Mouse (Mus musculus) kidney, embryonic 16.5 days (tissue): ENCODE data around the gene Ofcc1. TPM values are rescaled to one million over a fixed set of nuclear protein-coding genes. Genes with fewer than 3 reads are reported as not detected.

Source experiments
- ATAC-seq: fragments of 200-750 bp; cut with Nextera tagmentation; 2 replicates; pipeline ENCODE4 v1.8.0; 2017; ENCODE audit warnings: moderate TSS enrichment; ENCODE audit not compliant: low FRiP score, low TSS enrichment
- H3K27ac ChIP-seq: fragments of 300-500 bp; sonication (generic); 2 replicates; pipeline ENCODE4 v1.5.1; 2014; ENCODE audit warnings: low read length
- H3K27me3 ChIP-seq: fragments of 300-500 bp; sonication (generic); 2 replicates; pipeline ENCODE4 v1.6.1; 2014; ENCODE audit warnings: low read length, control low read depth, mixed read lengths; ENCODE audit not compliant: insufficient read depth
- H3K36me3 ChIP-seq: fragments of 300-500 bp; sonication (generic); 2 replicates; pipeline ENCODE4 v1.6.1; 2014; ENCODE audit warnings: low read length, control low read depth, mixed read lengths; ENCODE audit not compliant: insufficient read depth
- H3K4me1 ChIP-seq: fragments of 300-500 bp; sonication (generic); 2 replicates; pipeline ENCODE4 v1.6.1; 2014; ENCODE audit warnings: low read length, control low read depth, mixed read lengths; ENCODE audit not compliant: insufficient read depth
- H3K4me2 ChIP-seq: fragments of 300-500 bp; sonication (generic); replicated peaks from 2 replicates; pipeline ENCODE4 v1.6.1; 2014; ENCODE audit warnings: low read depth, low read length
- H3K4me3 ChIP-seq: fragments of 300-500 bp; sonication (generic); 2 replicates; pipeline ENCODE4 v1.5.1; 2014; ENCODE audit warnings: mild to moderate bottlenecking, low read length
- H3K9ac ChIP-seq: fragments of 300-500 bp; sonication (generic); replicated peaks from 2 replicates; pipeline ENCODE4 v1.6.1; 2014; ENCODE audit warnings: low read length
- H3K9me3 ChIP-seq: fragments of 300-500 bp; sonication (generic); 2 replicates; pipeline ENCODE4 v1.6.1; 2016; ENCODE audit warnings: low read length, control low read depth
- WGBS: fragments of 180-500 bp; shearing (Covaris S2); extraction: QIAGEN DNeasy Blood & Tissue Kit; methylation state at CpG from one replicate; pipeline ENCODE4 v1.1.7; 2014; 5-methylcytosine and 5-hydroxymethylcytosine counted together
- polyA plus RNA-seq: library from polyadenylated mRNA; unstranded; fragments of >200 nt; fragmentation: Nextera tagmentation; extraction: Ambion mirVana; gene quantifications from 2 replicates; pipeline ENCODE4 v1.2.1, GENCODE M21; 2015

Gene Ofcc1
- polyA plus RNA-seq, 1 experiment from 2014 or later: not detected

- H3K9ac ChIP-seq: no peak overlapping the region
- H3K4me3 ChIP-seq: no peak overlapping the region
- H3K4me1 ChIP-seq: no peaks in the 10 kb centered on the region
- 80% methylated on average over 17 of the region's 17 CpGs for WGBS
- H3K27me3 ChIP-seq: no peaks in the 10 kb centered on the region
- no peak overlapping the region for H3K4me2 ChIP-seq
- H3K36me3 ChIP-seq: no peaks in the 10 kb centered on the region
- no peak for ATAC-seq
- H3K9me3 ChIP-seq: no peaks in the 10 kb centered on the region
- no peak overlapping the region for H3K27ac ChIP-seq
Observed at GRCm38 (mm10) chr13:40036981-40037765, 324.1 kb downstream of the Ofcc1 start.

DNA sequence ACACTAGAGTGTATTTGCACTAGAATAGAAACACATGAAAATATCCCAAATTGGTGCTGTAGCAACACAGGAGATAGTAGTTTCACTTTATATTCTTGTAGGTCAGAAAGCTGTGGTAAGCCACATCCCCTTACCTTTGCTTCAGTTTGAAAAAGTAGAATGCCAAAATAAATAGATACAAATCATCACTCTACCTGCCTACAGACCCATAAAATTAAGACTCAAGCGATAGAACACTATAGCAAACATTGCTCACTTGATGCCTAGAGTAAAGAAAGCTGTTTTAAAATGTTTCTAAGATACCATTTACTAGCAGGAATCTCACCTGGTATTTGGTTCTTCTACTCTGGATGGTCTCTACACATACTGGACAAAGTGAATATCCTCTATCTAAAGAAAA, 331.8 kb downstream of the Ofcc1 start:
- 88% methylated on average over 1 of the region's 1 CpGs for WGBS
- H3K4me2 ChIP-seq: no peak overlapping the region
- ATAC-seq: no peak

DNA sequence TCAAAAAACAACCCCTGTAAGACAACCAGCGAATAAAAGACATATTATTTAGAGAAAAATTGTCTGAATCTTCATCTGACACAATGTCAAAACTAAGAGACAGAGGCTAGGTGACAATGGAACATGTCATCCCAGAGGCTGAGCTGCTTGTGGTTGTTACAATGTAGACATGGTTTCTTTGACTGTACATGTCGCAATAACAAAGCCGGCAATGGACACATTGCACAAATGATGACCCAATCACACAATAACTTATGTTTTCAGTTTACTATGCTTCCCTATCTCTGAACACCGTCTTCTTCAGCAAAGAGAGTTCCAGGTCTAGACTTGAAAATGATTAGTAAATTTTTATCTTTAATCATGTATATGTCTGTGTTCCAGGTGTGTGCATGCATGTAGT, 332.4 kb downstream of the Ofcc1 start:
- Histone ChIP-seq H3K36me3 (no peaks in the 10 kb centered on the region), H3K9me3 (no peaks in the 10 kb centered on the region), H3K27me3 (no peaks in the 10 kb centered on the region), H3K4me1 (no peaks in the 10 kb centered on the region), H3K4me2 (no peak overlapping the region), H3K9ac (no peak overlapping the region), H3K4me3 (no peak overlapping the region), H3K27ac (no peak overlapping the region)
- WGBS: 93% methylated on average over 4 of the region's 4 CpGs
- ATAC-seq: no peak

More for the DNA sequence above, 331.8 kb downstream of the Ofcc1 start:
- Histone ChIP-seq H3K4me3 (no peak overlapping the region), H3K9ac (no peak overlapping the region), H3K4me1 (no peaks in the 10 kb centered on the region), H3K27me3 (no peaks in the 10 kb centered on the region), H3K9me3 (no peaks in the 10 kb centered on the region), H3K27ac (no peak overlapping the region), H3K36me3 (no peaks in the 10 kb centered on the region)

GRCm38 (mm10) chr13:40025816-40026215, 335.4 kb downstream of the Ofcc1 start:
- WGBS: 93% methylated on average over 4 of the region's 4 CpGs
- ATAC-seq: no peak

GRCm38 (mm10) chr13:40023201-40023777, 338.0 kb downstream of the Ofcc1 start:
- Histone ChIP-seq H3K27ac (no peak overlapping the region), H3K27me3 (no peaks in the 10 kb centered on the region), H3K4me2 (no peak overlapping the region), H3K4me3 (no peak overlapping the region), H3K9ac (no peak overlapping the region), H3K9me3 (no peaks in the 10 kb centered on the region), H3K36me3 (no peaks in the 10 kb centered on the region), H3K4me1 (no peaks in the 10 kb centered on the region)
- ATAC-seq: no peak
- 90% methylated on average over 8 of the region's 8 CpGs for WGBS

More at GRCm38 (mm10) chr13:40025816-40026215, 335.4 kb downstream of the Ofcc1 start:
- H3K9ac ChIP-seq: no peak overlapping the region
- H3K27me3 ChIP-seq: no peaks in the 10 kb centered on the region
- no peak overlapping the region for H3K27ac ChIP-seq
- H3K4me1 ChIP-seq: no peaks in the 10 kb centered on the region
- no peaks in the 10 kb centered on the region for H3K9me3 ChIP-seq
- no peaks in the 10 kb centered on the region for H3K36me3 ChIP-seq
- H3K4me3 ChIP-seq: no peak overlapping the region
- H3K4me2 ChIP-seq: no peak overlapping the region

- Histone ChIP-seq H3K36me3 (no peaks in the 10 kb centered on the region), H3K4me3 (no peak overlapping the region), H3K9me3 (no peaks in the 10 kb centered on the region), H3K4me2 (no peak overlapping the region), H3K4me1 (no peaks in the 10 kb centered on the region), H3K27ac (no peak overlapping the region), H3K27me3 (no peaks in the 10 kb centered on the region), H3K9ac (no peak overlapping the region)
- ATAC-seq: no peak
- WGBS: 82% methylated on average over 1 of the region's 1 CpGs
Observed at GRCm38 (mm10) chr13:40022609-40023008, 338.6 kb downstream of the Ofcc1 start.

GRCm38 (mm10) chr13:40000236-40000635, 361.0 kb downstream of the Ofcc1 start:
- Histone ChIP-seq H3K9me3 (no peaks in the 10 kb centered on the region), H3K4me2 (no peak overlapping the region), H3K36me3 (no peaks in the 10 kb centered on the region), H3K27ac (no peak overlapping the region), H3K4me3 (no peak overlapping the region), H3K9ac (no peak overlapping the region), H3K4me1 (no peaks in the 10 kb centered on the region), H3K27me3 (no peaks in the 10 kb centered on the region)
- no peak for ATAC-seq
- WGBS: 84% methylated on average over 8 of the region's 8 CpGs

DNA sequence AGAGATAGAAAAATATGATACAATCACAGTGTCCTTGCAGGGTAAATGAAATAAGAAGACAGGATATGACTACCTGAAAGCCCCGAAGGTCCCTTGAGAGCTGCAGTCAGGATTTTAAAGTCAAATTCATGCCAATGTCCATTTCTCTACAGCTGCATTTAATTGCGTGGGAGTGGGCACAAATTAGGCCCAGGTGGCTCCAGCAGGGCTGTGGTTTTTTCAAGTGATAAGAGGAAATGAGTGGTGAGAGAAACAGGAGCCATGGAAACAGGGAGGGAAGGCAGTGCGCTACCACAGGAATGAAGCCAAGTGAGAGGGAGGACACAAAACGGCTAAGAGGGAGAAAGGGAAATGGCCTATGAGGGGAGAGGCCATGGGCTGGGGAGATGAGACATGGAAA, 363.3 kb downstream of the Ofcc1 start:
- no peaks in the 10 kb centered on the region for H3K27me3 ChIP-seq
- no peak overlapping the region for H3K4me2 ChIP-seq
- H3K27ac ChIP-seq: no peak overlapping the region
- no peaks in the 10 kb centered on the region for H3K9me3 ChIP-seq
- no peak overlapping the region for H3K4me3 ChIP-seq
- no peak for ATAC-seq
- H3K36me3 ChIP-seq: no peaks in the 10 kb centered on the region
- H3K9ac ChIP-seq: no peak overlapping the region
- WGBS: 62% methylated on average over 4 of the region's 4 CpGs
- no peaks in the 10 kb centered on the region for H3K4me1 ChIP-seq

DNA sequence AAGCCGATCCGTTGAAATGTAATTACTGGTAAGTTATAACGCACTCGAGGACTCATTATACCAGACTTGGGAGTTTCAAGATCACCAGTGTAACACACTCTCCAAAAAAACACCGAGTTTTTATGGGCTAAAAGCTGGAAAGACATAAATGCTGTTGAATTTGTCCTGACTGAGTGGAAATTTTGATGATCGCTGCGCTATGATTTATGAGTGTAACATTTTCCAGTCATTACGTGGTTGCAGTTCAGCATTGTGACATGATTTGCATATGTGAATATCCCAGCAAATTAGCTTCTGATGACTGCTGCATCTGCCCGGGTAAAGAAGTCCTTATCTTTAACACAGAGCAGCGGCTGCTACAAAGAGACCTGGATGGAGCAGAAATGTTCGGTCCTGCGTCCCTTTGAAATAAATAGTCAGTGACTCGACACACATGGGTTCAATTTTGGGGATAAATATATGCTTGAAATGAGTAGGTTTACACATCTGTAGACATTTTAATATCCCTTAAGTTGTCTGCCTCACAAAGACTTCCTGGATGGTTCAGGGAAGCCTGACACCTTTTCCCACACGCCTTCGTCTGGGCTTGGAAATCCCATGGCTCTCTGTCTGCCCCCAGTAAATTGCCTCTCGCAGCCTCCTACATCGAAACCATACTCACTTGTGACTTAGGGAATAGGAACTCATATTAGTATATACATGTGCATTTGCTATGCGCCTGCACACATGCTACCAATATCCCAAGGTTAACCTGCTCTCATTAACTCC, 381.8 kb downstream of the Ofcc1 start:
- ATAC-seq: no peak
- Histone ChIP-seq H3K27me3 (no peaks in the 10 kb centered on the region), H3K27ac (no peak overlapping the region), H3K36me3 (no peaks in the 10 kb centered on the region), H3K4me3 (no peak overlapping the region), H3K4me2 (no peak overlapping the region; the same call in 1 of the 2 replicates), H3K9ac (no peak overlapping the region), H3K4me1 (no peaks in the 10 kb centered on the region), H3K9me3 (no peaks in the 10 kb centered on the region)
- WGBS: 59% methylated on average over 18 of the region's 18 CpGs
